In genomic region chr19:52992880-52993440, GRCm38 (mm10) we compare ENCODE assay signal across 8 mouse cellular contexts. TPM values are rescaled to one million over a fixed set of nuclear protein-coding genes. Genes with fewer than 3 reads are reported as not detected.
A peak's percentile ranks its signal among the peaks of the same experiment; 100 is the strongest.
DNase-seq lines count a peak whose midpoint lies in the region; ATAC-seq lines count a peak whose summit lies in the region.

No protein-coding gene starts in this region.

- H3K27me3 ChIP-seq in heart, embryonic 11.5 days (ENCODE audit: control insufficient read depth, insufficient read depth, low read length) = no peaks in the 10 kb centered on the region
- H3K27me3 ChIP-seq in forebrain, embryonic 16.5 days (replicated peaks; ENCODE audit: control insufficient read depth, insufficient read depth, low read length) = no peaks in the 10 kb centered on the region
- no peaks in the 10 kb centered on the region for H3K27me3 ChIP-seq in kidney, embryonic 14.5 days (ENCODE audit: control insufficient read depth, insufficient read depth, low read length)
- H3K27me3 ChIP-seq in liver, embryonic 11.5 days (replicated peaks; ENCODE audit: control insufficient read depth, insufficient read depth, low read length) = no peaks in the 10 kb centered on the region
- no peaks in the 10 kb centered on the region for H3K27me3 ChIP-seq in neural tube, embryonic 14.5 days (ENCODE audit: control insufficient read depth, insufficient read depth, low read length)

- peak; percentile 14; the same call in 1 of the 2 replicates for ATAC-seq in heart, embryonic 11.5 days (replicated peaks; ENCODE audit: insufficient number of reproducible peaks, low FRiP score, low TSS enrichment)
- ATAC-seq in forebrain, embryonic 16.5 days = peak; percentile 82
- ATAC-seq in kidney, embryonic 14.5 days (ENCODE audit: low FRiP score, low TSS enrichment) = peak; percentile 79
- ATAC-seq in liver, embryonic 11.5 days (replicated peaks; ENCODE audit: low FRiP score) = peak; percentile 51
- ATAC-seq in neural tube, embryonic 14.5 days (ENCODE audit: low read depth) = peak; percentile 84

- DNase-seq in heart, adult 9 months (ENCODE audit: low spot score in 2 of 2) = no peak
- peak; percentile 20 for DNase-seq in Muller cell, postnatal 12 days (ENCODE audit: inconsistent ontology term)
- no peak for DNase-seq in liver, embryonic 11.5 days (ENCODE audit: low spot score)
- DNase-seq in urinary bladder, adult 18-20 months (ENCODE audit: low spot score in 2 of 2) = no peak

- H3K9me3 ChIP-seq in heart, embryonic 11.5 days (replicated peaks; ENCODE audit: control insufficient read depth, low read length) = no peaks in the 10 kb centered on the region
- no peaks in the 10 kb centered on the region for H3K9me3 ChIP-seq in forebrain, embryonic 16.5 days (ENCODE audit: control insufficient read depth, low read length)
- no peaks in the 10 kb centered on the region for H3K9me3 ChIP-seq in kidney, embryonic 14.5 days (ENCODE audit: control insufficient read depth, low read length)
- no peaks in the 10 kb centered on the region for H3K9me3 ChIP-seq in liver, embryonic 11.5 days (ENCODE audit: control insufficient read depth, low read length)
- no peaks in the 10 kb centered on the region for H3K9me3 ChIP-seq in neural tube, embryonic 14.5 days (ENCODE audit: control insufficient read depth, low read length)

- no peaks in the 10 kb centered on the region for H3K4me1 ChIP-seq in heart, embryonic 11.5 days (ENCODE audit: control insufficient read depth, insufficient read depth, low read length)
- H3K4me1 ChIP-seq in forebrain, embryonic 16.5 days (replicated peaks; ENCODE audit: control insufficient read depth, insufficient read depth, low read length) = no peaks in the 10 kb centered on the region
- H3K4me1 ChIP-seq in kidney, embryonic 14.5 days (ENCODE audit: control insufficient read depth, insufficient read depth, low read length) = no peaks in the 10 kb centered on the region
- no peaks in the 10 kb centered on the region for H3K4me1 ChIP-seq in liver, embryonic 11.5 days (replicated peaks; ENCODE audit: control insufficient read depth, insufficient read depth, low read length)
- no peaks in the 10 kb centered on the region for H3K4me1 ChIP-seq in neural tube, embryonic 14.5 days (ENCODE audit: control insufficient read depth, insufficient read depth, low read length)

- H3K4me3 ChIP-seq in heart, embryonic 11.5 days (ENCODE audit: low read depth, low read length) = no peak overlapping the region
- H3K4me3 ChIP-seq in forebrain, embryonic 16.5 days (replicated peaks; ENCODE audit: low read length) = no peak overlapping the region
- H3K4me3 ChIP-seq in kidney, embryonic 14.5 days (ENCODE audit: low read length) = no peak overlapping the region
- H3K4me3 ChIP-seq in liver, embryonic 11.5 days (ENCODE audit: low read depth, low read length) = no peak overlapping the region
- H3K4me3 ChIP-seq in neural tube, embryonic 14.5 days (ENCODE audit: low read depth, low read length) = no peak overlapping the region

- no peak overlapping the region for H3K9ac ChIP-seq in heart, embryonic 11.5 days (ENCODE audit: low read depth, low read length)
- no peak overlapping the region for H3K9ac ChIP-seq in forebrain, embryonic 16.5 days (replicated peaks; ENCODE audit: low read depth, low read length)
- H3K9ac ChIP-seq in kidney, embryonic 14.5 days (ENCODE audit: low read depth, low read length) = no peak overlapping the region
- no peak overlapping the region for H3K9ac ChIP-seq in liver, embryonic 11.5 days (ENCODE audit: low read depth, low read length)
- H3K9ac ChIP-seq in neural tube, embryonic 14.5 days (replicated peaks; ENCODE audit: low read depth, low read length) = no peak overlapping the region

- no peak overlapping the region for H3K4me2 ChIP-seq in heart, embryonic 11.5 days
- H3K4me2 ChIP-seq in forebrain, embryonic 16.5 days (ENCODE audit: low read length) = no peak overlapping the region
- no peak overlapping the region for H3K4me2 ChIP-seq in kidney, embryonic 14.5 days (replicated peaks; ENCODE audit: low read depth, low read length)
- H3K4me2 ChIP-seq in liver, embryonic 11.5 days = no peak overlapping the region
- no peak overlapping the region for H3K4me2 ChIP-seq in neural tube, embryonic 14.5 days (ENCODE audit: low read depth, low read length)

- peaks cover 34% of the 10 kb centered on the region for H3K36me3 ChIP-seq in heart, embryonic 11.5 days (ENCODE audit: control insufficient read depth, insufficient read depth, low read length)
- H3K36me3 ChIP-seq in forebrain, embryonic 16.5 days (ENCODE audit: control insufficient read depth, insufficient read depth) = peaks cover 27% of the 10 kb centered on the region
- H3K36me3 ChIP-seq in kidney, embryonic 14.5 days (ENCODE audit: control insufficient read depth, insufficient read depth, low read length) = peaks cover 65% of the 10 kb centered on the region
- H3K36me3 ChIP-seq in liver, embryonic 11.5 days (ENCODE audit: control insufficient read depth, insufficient read depth, low read length) = peaks cover 35% of the 10 kb centered on the region
- H3K36me3 ChIP-seq in neural tube, embryonic 14.5 days (ENCODE audit: control insufficient read depth, insufficient read depth, low read length) = peaks cover 21% of the 10 kb centered on the region

- WGBS in heart, embryonic 11.5 days (ENCODE audit: insufficient replicate concordance) = 74% methylated on average over 11 of the region's 11 CpGs
- 72% methylated on average over 11 of the region's 11 CpGs for WGBS in forebrain, embryonic 16.5 days
- WGBS in kidney, embryonic 14.5 days = 72% methylated on average over 11 of the region's 11 CpGs
- WGBS in liver, embryonic 11.5 days = 85% methylated on average over 11 of the region's 11 CpGs
- 66% methylated on average over 11 of the region's 11 CpGs for WGBS in neural tube, embryonic 14.5 days

- no peak overlapping the region for H3K27ac ChIP-seq in heart, embryonic 11.5 days (ENCODE audit: low read depth, low read length)
- H3K27ac ChIP-seq in forebrain, embryonic 16.5 days (ENCODE audit: low read length) = no peak overlapping the region
- H3K27ac ChIP-seq in kidney, embryonic 14.5 days (ENCODE audit: low read depth, low read length) = no peak overlapping the region
- H3K27ac ChIP-seq in liver, embryonic 11.5 days (ENCODE audit: low read depth, low read length) = no peak overlapping the region
- H3K27ac ChIP-seq in neural tube, embryonic 14.5 days (ENCODE audit: low read depth, low read length) = no peak overlapping the region

RNA-seq across cellular contexts. Expression of gene Xpnpep1, which starts 47.1 kb away (rescaled TPM):
- polyA plus RNA-seq in heart, embryonic 11.5 days (2014; fragmentation: Nextera tagmentation; extraction: Ambion mirVana) = 180 and 211 TPM in 2 replicates
- polyA plus RNA-seq in forebrain, embryonic 16.5 days (2015; fragmentation: Nextera tagmentation; extraction: Ambion mirVana) = 132 and 140 TPM in 2 replicates
- polyA plus RNA-seq in kidney, embryonic 14.5 days (2014; fragmentation: Nextera tagmentation; extraction: Ambion mirVana) = 153 and 164 TPM in 2 replicates
- 180 and 196 TPM in 2 replicates for polyA plus RNA-seq in liver, embryonic 11.5 days (2014; fragmentation: Nextera tagmentation; extraction: Ambion mirVana)
- polyA plus RNA-seq in neural tube, embryonic 14.5 days (2014; fragmentation: Nextera tagmentation; extraction: Ambion mirVana) = 123 and 138 TPM in 2 replicates

Comparison
In these comparisons a context has a peak if more than half of its experiments do, and no peak if none do; other contexts are left out.
1. ATAC-seq: peak in every context shown above with its lines; median percentile 84 in neural tube, embryonic 14.5 days; 82 in forebrain, embryonic 16.5 days; 79 in kidney, embryonic 14.5 days; 51 in liver, embryonic 11.5 days; 14 in heart, embryonic 11.5 days.